Mouse (Mus musculus) ES-E14 (cell line): ENCODE measurements around the gene Aagab. TPM values are rescaled to one million over a fixed set of nuclear protein-coding genes. Genes with fewer than 3 reads are reported as not detected.

Experiments
- DNase-seq: peaks from one replicate; pipeline ENCODE4 v3.0.0-alpha.2; 2013; ENCODE audit warnings: low read depth, low spot score
- H3K27ac ChIP-seq: 2 replicates; pipeline ENCODE4 v1.5.1; 2012; ENCODE audit warnings: low read depth, mild to moderate bottlenecking, low read length, moderate library complexity, mixed read lengths; ENCODE audit not compliant: poor library complexity, insufficient read depth, severe bottlenecking
- H3K36me3 ChIP-seq: 2 replicates; pipeline ENCODE4 v1.6.1; 2012; ENCODE audit warnings: mild to moderate bottlenecking, low read length, moderate library complexity, mixed read lengths; ENCODE audit not compliant: control insufficient read depth, poor library complexity, insufficient read depth, severe bottlenecking
- H3K4me1 ChIP-seq, 2 experiments: fragments of 150-350 bp in 1 of 2; sonication (generic) in 1 of 2; 2 replicates each; pipeline ENCODE4 v1.6.1; 2012; ENCODE audit warnings: low read length in 2 of 2, mild to moderate bottlenecking in 1 of 2, mixed read lengths in 1 of 2; ENCODE audit not compliant: control insufficient read depth in 2 of 2, insufficient read depth in 2 of 2, poor library complexity in 1 of 2
- H3K4me3 ChIP-seq, 2 experiments: fragments of 150-350 bp in 1 of 2; sonication (generic) in 1 of 2; 2 replicates each; pipeline ENCODE4 v1.5.1; 2012; ENCODE audit warnings: low read length in 2 of 2, low read depth in 1 of 2, mild to moderate bottlenecking in 1 of 2, mixed read lengths in 1 of 2; ENCODE audit not compliant: insufficient read depth in 1 of 2, poor library complexity in 1 of 2, severe bottlenecking in 1 of 2
- H3K9ac ChIP-seq: 2 replicates; pipeline ENCODE4 v1.6.1; 2012; ENCODE audit warnings: low read depth, mild to moderate bottlenecking, low read length, mixed read lengths; ENCODE audit not compliant: poor library complexity, insufficient read depth, severe bottlenecking
- H3K9me3 ChIP-seq: fragments of 150-350 bp; sonication (generic); 2 replicates; pipeline ENCODE4 v1.6.1; 2012; ENCODE audit warnings: low read depth, mild to moderate bottlenecking, low read length; ENCODE audit not compliant: control insufficient read depth, insufficient read depth
- CHD2 ChIP-seq: IDR thresholded peaks from 2 replicates; pipeline ENCODE4 v1.6.1; 2014; ENCODE audit warnings: mild to moderate bottlenecking, low read depth, low read length, inconsistent platforms
- HCFC1 ChIP-seq: IDR thresholded peaks from 2 replicates; pipeline ENCODE4 v1.6.1; 2012; ENCODE audit warnings: low read length, inconsistent platforms, borderline replicate concordance; ENCODE audit not compliant: insufficient read depth
- MAFK ChIP-seq: IDR thresholded peaks from 2 replicates; pipeline ENCODE4 v1.6.1; 2014; ENCODE audit warnings: mild to moderate bottlenecking, low read depth, low read length, inconsistent platforms; ENCODE audit not compliant: insufficient read depth
- ZC3H11A ChIP-seq: IDR thresholded peaks from 2 replicates; pipeline ENCODE4 v1.6.1; 2012; ENCODE audit warnings: low read depth, mild to moderate bottlenecking, inconsistent platforms, low read length, borderline replicate concordance
- ZNF384 ChIP-seq: IDR thresholded peaks from 2 replicates; pipeline ENCODE4 v1.6.1; 2012; ENCODE audit warnings: low read depth, low read length, inconsistent platforms
- in situ Hi-C, 2 experiments: fragments of 600-800 bp; cut with MboI; formaldehyde crosslinking; loops; one replicate each; pipeline ENCODE4 v1.15.1; 2025; ENCODE audit warnings: low sequenced_read_pairs in 2 of 2, inconsistent platforms in 1 of 2; ENCODE audit not compliant: unreplicated experiment in 2 of 2
- total RNA-seq: library from RNA; depleted of rRNA; stranded (reverse); fragments of 300-350 nt; gene quantifications from 2 replicates; pipeline ENCODE4 v1.2.3, GENCODE M21; 2012

The Aagab gene
- total RNA-seq, 1 experiment = 16.3 TPM

DNA sequence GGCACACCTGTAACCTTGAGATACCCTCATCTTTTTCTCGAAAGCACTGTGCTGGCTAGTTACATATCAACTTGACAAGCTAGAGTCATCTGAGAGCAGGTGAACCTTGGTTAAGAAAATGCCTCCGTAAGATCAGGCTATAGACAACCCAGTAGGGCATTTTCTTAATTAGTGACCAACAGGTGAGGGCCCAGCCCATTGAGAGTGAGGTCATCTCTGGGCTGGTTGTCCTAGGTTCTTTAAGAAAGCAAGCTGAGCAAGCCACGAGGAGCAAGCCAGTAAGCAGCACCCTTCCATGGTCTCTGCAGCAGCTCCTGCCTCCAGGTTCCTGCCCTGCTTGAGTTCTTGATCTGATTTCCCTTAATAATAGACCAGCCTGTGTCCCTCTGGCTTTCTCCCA, 58.2 kb downstream of the Aagab start:
- DNase-seq = no peak
- no peak overlapping the region for H3K4me3 ChIP-seq
- H3K27ac ChIP-seq = no peak overlapping the region
- TF ChIP-seq MAFK (no peak), HCFC1 (no peak), ZC3H11A (no peak), CHD2 (no peak), ZNF384 (no peak)
- peaks cover 0 to 9% of the 10 kb centered on the region in 2 experiments; a peak in 2 of 4 replicates for H3K4me1 ChIP-seq
- in situ Hi-C loops = no loop called here
- no peak overlapping the region for H3K9ac ChIP-seq
- H3K36me3 ChIP-seq = no peaks in the 10 kb centered on the region; the same call in 1 of the 2 replicates
- H3K9me3 ChIP-seq = no peaks in the 10 kb centered on the region

DNA sequence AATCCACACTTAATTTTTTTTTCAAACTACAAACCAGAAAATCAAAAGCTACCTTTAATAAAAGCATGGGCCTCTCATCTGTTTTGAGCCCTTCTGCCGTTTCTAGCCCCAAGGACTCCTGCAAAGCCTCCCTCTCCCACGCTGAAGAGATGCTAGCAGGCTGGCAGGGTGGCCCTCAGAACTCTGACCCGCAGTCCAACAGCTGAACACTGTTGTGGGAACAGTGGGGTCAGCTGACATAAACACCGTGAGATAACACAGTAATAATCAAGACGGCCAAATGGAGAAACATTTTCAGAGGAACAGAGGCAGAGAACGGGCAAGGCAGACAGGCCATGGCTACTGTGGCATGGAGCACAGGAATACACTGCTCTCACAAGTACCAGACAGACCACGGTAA, 60.3 kb downstream of the Aagab start:
- Histone ChIP-seq H3K4me1 (peaks cover 0 to 9% of the 10 kb centered on the region in 2 experiments; a peak in 2 of 4 replicates), H3K9me3 (no peaks in the 10 kb centered on the region), H3K27ac (no peak overlapping the region), H3K36me3 (no peaks in the 10 kb centered on the region; the same call in 1 of the 2 replicates), H3K4me3 (no peak overlapping the region), H3K9ac (no peak overlapping the region)
- DNase-seq = no peak
- TF ChIP-seq MAFK (no peak), ZNF384 (no peak), ZC3H11A (no peak), HCFC1 (no peak), CHD2 (no peak)
- in situ Hi-C loops = no loop called here

DNA sequence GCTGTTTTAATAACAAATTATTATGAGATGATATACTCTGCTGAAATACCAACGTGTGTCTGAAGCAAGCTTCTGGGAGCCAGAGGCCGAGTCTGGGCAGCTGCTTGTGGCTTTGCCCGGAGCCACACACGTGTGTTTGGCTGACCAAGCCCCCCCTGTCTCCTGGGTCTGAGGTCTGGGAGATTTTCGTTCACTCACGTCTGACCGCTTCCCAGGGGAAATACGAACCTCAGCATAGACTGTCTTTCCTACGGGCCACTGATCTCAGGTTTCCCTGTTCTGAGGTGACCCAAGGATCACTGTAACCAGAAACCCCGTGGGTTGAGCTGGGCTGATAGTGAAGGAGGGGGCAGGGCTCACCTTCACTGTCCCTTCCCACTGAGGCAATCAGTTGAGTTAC, 60.8 kb downstream of the Aagab start:
- in situ Hi-C loops = no loop called here
- no peak for TF ChIP-seq CHD2
- no peak for TF ChIP-seq HCFC1
- no peaks in the 10 kb centered on the region; the same call in 1 of the 2 replicates for H3K36me3 ChIP-seq
- no peak overlapping the region for H3K4me3 ChIP-seq
- H3K9ac ChIP-seq = no peak overlapping the region
- peaks cover 0 to 9% of the 10 kb centered on the region in 2 experiments; a peak in 2 of 4 replicates for H3K4me1 ChIP-seq
- H3K9me3 ChIP-seq = no peaks in the 10 kb centered on the region
- DNase-seq = no peak
- H3K27ac ChIP-seq = no peak overlapping the region

DNA sequence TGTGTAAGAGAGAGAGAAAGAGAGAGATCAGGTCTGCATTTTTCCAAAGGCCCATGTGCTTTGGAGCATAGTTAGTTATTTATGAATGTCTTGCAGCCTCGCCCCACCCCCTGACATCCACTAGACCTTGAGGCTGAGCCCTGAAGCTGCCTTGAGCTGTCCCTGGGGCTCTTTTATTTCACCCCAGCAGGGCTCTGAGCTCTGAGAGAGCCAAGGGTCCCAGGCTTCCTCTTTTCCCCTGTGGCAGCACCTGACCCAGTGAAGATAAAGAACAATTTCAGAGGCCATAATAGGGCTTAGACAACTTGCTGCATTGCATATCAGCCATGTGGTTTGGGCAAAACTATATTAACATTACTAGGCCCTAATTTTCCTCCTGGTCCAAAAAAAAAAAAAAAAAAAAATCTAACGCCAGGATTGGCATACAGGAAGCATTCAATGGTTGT, 61.9 kb downstream of the Aagab start:
- TF ChIP-seq ZNF384 = no peak
- no peak for TF ChIP-seq CHD2
- no peak for TF ChIP-seq MAFK
- no peak for TF ChIP-seq HCFC1
- no peak for TF ChIP-seq ZC3H11A
- Histone ChIP-seq H3K9me3 (no peaks in the 10 kb centered on the region), H3K27ac (no peak overlapping the region), H3K36me3 (no peaks in the 10 kb centered on the region; the same call in 1 of the 2 replicates), H3K4me3 (no peak overlapping the region), H3K4me1 (peaks cover 0 to 9% of the 10 kb centered on the region in 2 experiments; a peak in 2 of 4 replicates), H3K9ac (no peak overlapping the region)
- no peak for DNase-seq
- in situ Hi-C loops = no loop called here
